Mouse (Mus musculus) kidney, postnatal 0 days (tissue): Measurements from ENCODE around the gene Zfyve9. TPM values are rescaled to one million over a fixed set of nuclear protein-coding genes. Genes with fewer than 3 reads are reported as not detected.
A peak's percentile ranks its signal among the peaks of the same experiment; 100 is the strongest.

Source experiments
- ATAC-seq: fragments of 200-750 bp; cut with Nextera tagmentation; replicated peaks from 2 replicates; pipeline ENCODE4 v1.8.0; 2017; ENCODE audit warnings: low read depth, moderate number of reproducible peaks, moderate TSS enrichment, moderate library complexity; ENCODE audit not compliant: low FRiP score
- DNase-seq: peaks from one replicate; pipeline ENCODE4 v3.0.0-alpha.2; 2016; ENCODE audit warnings: low spot score
- H3K27ac ChIP-seq: fragments of 300-500 bp; sonication (generic); 2 replicates; pipeline ENCODE4 v1.5.1; 2014; ENCODE audit warnings: mild to moderate bottlenecking
- H3K27me3 ChIP-seq: fragments of 300-500 bp; sonication (generic); 2 replicates; pipeline ENCODE4 v1.6.1; 2014; ENCODE audit warnings: low read length, mixed read lengths; ENCODE audit not compliant: insufficient read depth
- H3K36me3 ChIP-seq: fragments of 300-500 bp; sonication (generic); 2 replicates; pipeline ENCODE4 v1.6.1; 2014; ENCODE audit warnings: low read length, mixed read lengths; ENCODE audit not compliant: insufficient read depth
- H3K4me1 ChIP-seq: fragments of 300-500 bp; sonication (generic); replicated peaks from 2 replicates; pipeline ENCODE4 v1.6.1; 2014; ENCODE audit warnings: antibody characterized with exemption, low read length, mixed read lengths; ENCODE audit not compliant: insufficient read depth
- H3K4me2 ChIP-seq: fragments of 300-500 bp; sonication (generic); 2 replicates; pipeline ENCODE4 v1.6.1; 2014; ENCODE audit warnings: mild to moderate bottlenecking, low read length, moderate library complexity, mixed read lengths
- H3K4me3 ChIP-seq: fragments of 300-500 bp; sonication (generic); replicated peaks from 2 replicates; pipeline ENCODE4 v1.5.1; 2014; ENCODE audit warnings: low read depth, low read length
- H3K9ac ChIP-seq: fragments of 300-500 bp; sonication (generic); 2 replicates; pipeline ENCODE4 v1.6.1; 2014; ENCODE audit warnings: low read depth, low read length
- H3K9me3 ChIP-seq: fragments of 300-500 bp; sonication (generic); replicated peaks from 2 replicates; pipeline ENCODE4 v1.6.1; 2016; ENCODE audit warnings: low read length, inconsistent platforms, mixed read lengths
- CTCF ChIP-seq: IDR thresholded peaks from 2 replicates; pipeline ENCODE4 v1.5.1; 2016; ENCODE audit warnings: antibody characterized with exemption, low read depth, mild to moderate bottlenecking, moderate library complexity
- whole genome bisulfite sequencing: fragments of 180-500 bp; shearing (Covaris S2); extraction: QIAGEN DNeasy Blood & Tissue Kit; methylation state at CpG from one replicate; pipeline ENCODE4 v1.1.7; 2014; 5-methylcytosine and 5-hydroxymethylcytosine counted together
- polyA plus RNA-seq: library from polyadenylated mRNA; unstranded; fragments of >200 nt; fragmentation: Nextera tagmentation; extraction: Ambion mirVana; gene quantifications from 2 replicates; pipeline ENCODE4 v1.2.1, GENCODE M21; 2015

Gene Zfyve9
- polyA plus RNA-seq, 1 experiment from 2014 or later: 3.8 TPM

DNA sequence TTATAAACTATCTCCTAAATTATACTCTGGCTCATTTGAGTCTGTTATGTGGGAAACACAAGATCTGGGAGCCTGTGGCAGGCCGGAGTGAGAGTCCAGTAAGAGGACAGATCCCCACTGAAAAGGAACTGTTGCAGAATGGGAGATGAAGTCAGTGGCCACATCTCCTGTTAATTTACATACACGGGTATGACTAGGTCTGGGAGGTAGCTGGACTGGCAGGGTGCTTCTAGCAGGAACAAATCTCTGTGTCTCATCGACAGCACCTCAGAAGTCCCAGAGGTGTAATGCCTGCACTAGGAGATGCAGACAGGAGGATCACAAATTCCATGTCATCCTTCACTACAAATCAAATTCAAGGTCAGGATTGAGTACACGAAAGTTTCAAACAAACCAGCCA lies 162.0 kb downstream of the Zfyve9 start:
- H3K36me3 ChIP-seq: 0 out of 2 replicates have a peak, but pooled peaks cover 3% of the 10 kb centered on the region
- H3K4me1 ChIP-seq: peaks cover 6% of the 10 kb centered on the region; the same call in 1 of the 2 replicates
- peak overlapping the region; percentile 81; the same call in 1 of the 2 replicates for H3K4me3 ChIP-seq
- DNase-seq (no peak), ATAC-seq (no peak)
- no peaks in the 10 kb centered on the region for H3K27me3 ChIP-seq
- H3K9me3 ChIP-seq: no peaks in the 10 kb centered on the region
- peak overlapping the region; percentile 92 for H3K27ac ChIP-seq
- 64% methylated on average over 4 of the region's 4 CpGs for WGBS
- H3K4me2 ChIP-seq: peak overlapping the region; percentile 89
- TF ChIP-seq CTCF: no peak
- peak overlapping the region; percentile 89; the same call in 1 of the 2 replicates for H3K9ac ChIP-seq

DNA sequence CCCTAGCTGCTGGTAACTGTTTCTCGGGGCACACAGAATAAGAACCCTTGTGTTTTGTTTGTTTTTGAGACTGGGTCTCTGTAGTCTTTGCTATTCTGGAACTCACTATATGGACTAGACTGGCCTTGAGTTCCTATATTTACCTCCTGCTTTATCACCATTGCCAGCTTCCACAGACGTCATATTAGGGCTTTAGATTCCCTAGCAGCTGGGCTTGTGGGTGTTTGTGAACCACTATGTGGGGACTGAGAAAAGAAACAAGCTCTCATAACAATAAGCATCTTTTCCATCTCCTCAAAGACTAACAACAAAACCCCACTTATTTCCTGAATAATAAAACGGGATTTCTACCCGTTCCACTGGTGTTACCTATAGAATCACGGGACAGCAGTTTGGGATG lies 169.7 kb downstream of the Zfyve9 start:
- 88% methylated on average over 5 of the region's 5 CpGs for WGBS
- TF ChIP-seq CTCF: no peak
- H3K27ac ChIP-seq: no peak overlapping the region
- H3K4me1 ChIP-seq: no peaks in the 10 kb centered on the region
- H3K9me3 ChIP-seq: no peaks in the 10 kb centered on the region
- H3K27me3 ChIP-seq: no peaks in the 10 kb centered on the region
- no peak overlapping the region for H3K9ac ChIP-seq
- ATAC-seq (no peak), DNase-seq (no peak)
- H3K4me2 ChIP-seq: no peak overlapping the region
- 0 out of 2 replicates have a peak, but pooled peaks cover 3% of the 10 kb centered on the region for H3K36me3 ChIP-seq
- H3K4me3 ChIP-seq: no peak overlapping the region

DNA sequence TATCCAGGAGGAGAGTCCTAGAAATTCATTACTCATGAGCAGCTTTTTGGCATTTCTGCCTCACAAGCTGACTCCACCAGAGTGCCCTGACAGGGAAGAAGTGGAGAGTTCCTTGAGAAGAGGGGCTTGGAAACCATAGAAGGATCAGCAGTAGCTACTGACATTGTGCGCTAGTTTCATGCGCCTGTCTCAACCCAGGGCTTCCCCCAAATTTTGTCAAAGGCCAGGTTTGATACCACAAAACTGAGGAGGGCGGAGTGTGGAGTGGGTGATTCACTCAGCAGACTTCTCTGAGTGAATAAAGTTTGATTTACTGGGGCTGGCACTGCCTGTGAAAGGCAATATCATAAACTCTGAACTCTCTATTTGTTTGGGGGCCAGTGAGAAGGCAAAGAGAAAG lies 171.9 kb downstream of the Zfyve9 start:
- H3K4me1 ChIP-seq: no peaks in the 10 kb centered on the region

DNA sequence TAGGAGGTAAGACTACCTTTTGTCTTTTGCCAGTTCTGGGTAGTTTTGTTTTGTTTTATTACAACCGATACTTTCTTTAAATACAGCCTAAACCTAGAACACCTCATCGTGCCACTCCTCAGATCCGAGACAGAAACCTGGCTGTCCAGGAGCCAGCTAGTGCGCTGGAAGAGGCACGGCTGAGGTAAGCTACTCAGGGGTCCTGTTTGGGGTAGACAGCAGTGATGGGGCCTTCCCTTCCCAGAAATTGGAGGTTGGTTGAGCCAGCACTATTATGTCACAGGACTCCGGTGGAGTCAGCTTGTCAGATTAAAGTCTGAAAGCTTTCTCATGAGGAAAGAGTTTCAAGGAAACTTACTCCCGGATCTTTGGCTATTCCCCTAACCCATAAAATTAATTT lies 178.7 kb downstream of the Zfyve9 start:
- WGBS: 95% methylated on average over 7 of the region's 7 CpGs
- H3K4me3 ChIP-seq: no peak overlapping the region
- no peak overlapping the region for H3K9ac ChIP-seq
- DNase-seq (no peak), ATAC-seq (no peak)
- H3K4me2 ChIP-seq: no peak overlapping the region
- no peaks in the 10 kb centered on the region for H3K4me1 ChIP-seq
- no peaks in the 10 kb centered on the region for H3K27me3 ChIP-seq
- H3K36me3 ChIP-seq: 0 out of 2 replicates have a peak, but pooled peaks cover 20% of the 10 kb centered on the region
- no peaks in the 10 kb centered on the region for H3K9me3 ChIP-seq
- H3K27ac ChIP-seq: no peak overlapping the region
- no peak for TF ChIP-seq CTCF

More for the DNA sequence above, 171.9 kb downstream of the Zfyve9 start:
- no peak overlapping the region for H3K4me3 ChIP-seq
- no peaks in the 10 kb centered on the region for H3K9me3 ChIP-seq
- DNase-seq (no peak), ATAC-seq (no peak)
- no peak overlapping the region for H3K9ac ChIP-seq
- TF ChIP-seq CTCF: no peak
- no peaks in the 10 kb centered on the region for H3K27me3 ChIP-seq
- WGBS: 79% methylated on average over 3 of the region's 3 CpGs
- 0 out of 2 replicates have a peak, but pooled peaks cover 16% of the 10 kb centered on the region for H3K36me3 ChIP-seq
- H3K27ac ChIP-seq: no peak overlapping the region
- no peak overlapping the region for H3K4me2 ChIP-seq

DNA sequence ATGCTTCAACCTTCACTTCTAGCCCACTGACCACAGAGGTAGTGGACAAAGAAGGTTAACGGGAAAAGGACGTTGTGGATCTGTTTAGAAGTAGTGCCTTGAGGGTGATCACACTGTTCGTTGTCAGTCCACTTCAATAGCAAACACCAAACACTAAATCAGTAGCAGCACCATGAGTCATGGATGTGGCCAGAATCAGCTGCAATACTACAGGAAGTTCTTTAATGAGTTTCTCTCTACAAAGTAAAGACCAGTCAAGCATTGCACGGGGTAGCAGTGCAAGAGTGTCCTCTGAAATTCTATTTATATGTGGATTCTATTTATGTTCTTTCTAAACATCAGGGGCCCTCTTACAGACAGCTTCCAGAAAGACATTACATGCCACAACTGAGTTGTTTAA lies 182.3 kb downstream of the Zfyve9 start:
- H3K9me3 ChIP-seq: no peaks in the 10 kb centered on the region
- no peaks in the 10 kb centered on the region for H3K4me1 ChIP-seq
- no peak overlapping the region for H3K9ac ChIP-seq
- no peak for ATAC-seq
- 76% methylated on average over 4 of the region's 4 CpGs for WGBS
- no peaks in the 10 kb centered on the region for H3K27me3 ChIP-seq
- no peak overlapping the region for H3K4me2 ChIP-seq
- H3K36me3 ChIP-seq: 0 out of 2 replicates have a peak, but pooled peaks cover 2% of the 10 kb centered on the region
- no peak overlapping the region for H3K4me3 ChIP-seq
- DNase-seq: no peak
- TF ChIP-seq CTCF: no peak
- H3K27ac ChIP-seq: no peak overlapping the region

DNA sequence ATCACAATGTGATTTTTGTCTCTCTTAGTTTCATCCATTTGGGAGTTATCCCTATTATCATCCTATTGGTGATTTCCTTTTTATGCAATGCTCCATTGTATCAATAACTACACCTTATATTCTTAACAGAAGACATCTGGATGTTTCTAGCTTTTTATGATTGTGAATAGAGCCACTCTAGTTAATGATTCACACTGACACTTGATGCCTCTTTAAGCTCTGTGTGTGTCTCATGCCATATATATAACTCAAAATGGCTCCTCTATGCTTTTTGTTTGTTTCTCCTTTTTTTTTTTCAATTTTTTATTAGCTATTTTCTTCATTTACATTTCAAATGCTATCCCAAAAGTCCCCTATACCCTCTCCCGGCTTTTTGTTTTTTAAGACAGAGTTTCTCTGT lies 184.8 kb downstream of the Zfyve9 start:
- DNase-seq: no peak
- 89% methylated on average over 1 of the region's 1 CpGs for WGBS
- ATAC-seq: no peak

DNA sequence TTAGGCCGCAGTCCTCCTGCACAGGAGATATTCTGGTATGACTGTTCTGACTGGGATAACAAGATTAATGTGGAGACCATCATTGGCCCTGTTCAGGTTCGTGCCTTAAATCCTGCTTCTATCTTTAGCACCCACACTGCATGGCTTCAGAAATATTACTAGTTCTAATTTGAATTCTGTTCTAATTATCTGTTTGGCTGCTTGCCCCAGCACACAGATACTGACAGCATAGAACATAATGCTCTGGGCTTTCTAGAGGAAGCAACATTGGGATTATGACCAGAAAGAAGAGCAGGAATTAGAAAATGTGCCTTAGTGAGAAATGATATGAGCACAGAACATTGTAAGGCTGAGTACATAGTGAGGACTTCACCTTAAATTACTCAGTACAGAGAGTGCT lies 187.2 kb downstream of the Zfyve9 start:
- TF ChIP-seq CTCF: no peak
- WGBS: 96% methylated on average over 2 of the region's 2 CpGs
- H3K27me3 ChIP-seq: no peaks in the 10 kb centered on the region
- H3K9me3 ChIP-seq: no peaks in the 10 kb centered on the region
- H3K4me1 ChIP-seq: no peaks in the 10 kb centered on the region
- H3K27ac ChIP-seq: no peak overlapping the region
- no peak for ATAC-seq
- DNase-seq: no peak
- no peak overlapping the region for H3K9ac ChIP-seq
- H3K4me2 ChIP-seq: no peak overlapping the region
- H3K4me3 ChIP-seq: no peak overlapping the region
- H3K36me3 ChIP-seq: no peaks in the 10 kb centered on the region

More for the DNA sequence above, 184.8 kb downstream of the Zfyve9 start:
- Histone ChIP-seq H3K9ac (no peak overlapping the region), H3K36me3 (no peaks in the 10 kb centered on the region), H3K9me3 (no peaks in the 10 kb centered on the region), H3K4me2 (no peak overlapping the region), H3K4me3 (no peak overlapping the region), H3K27ac (no peak overlapping the region), H3K4me1 (no peaks in the 10 kb centered on the region), H3K27me3 (no peaks in the 10 kb centered on the region)
- no peak for TF ChIP-seq CTCF

Other genes starting within 250 kb of the Zfyve9 start
- 66.6 and 68.2 TPM in 2 replicates for gene Prpf38a, start 201.5 kb downstream of the Zfyve9 start, polyA plus RNA-seq
- 4.6 and 4.9 TPM in 2 replicates for gene Orc1, start 201.4 kb downstream of the Zfyve9 start, polyA plus RNA-seq
- 28.7 and 29.8 TPM in 2 replicates for gene Cc2d1b, start 160.9 kb downstream of the Zfyve9 start, polyA plus RNA-seq
- gene 3110021N24Rik, start 61.1 kb downstream of the Zfyve9 start, polyA plus RNA-seq: 1.1 and 1.6 TPM in 2 replicates
- 169 and 174 TPM in 2 replicates for gene Btf3l4, start 52.8 kb upstream of the Zfyve9 start, polyA plus RNA-seq
- gene Txndc12, start 53.8 kb upstream of the Zfyve9 start, polyA plus RNA-seq: 94.0 and 98.3 TPM in 2 replicates
- 52.2 and 53.5 TPM in 2 replicates for gene Kti12, start 67.0 kb upstream of the Zfyve9 start, polyA plus RNA-seq
- gene A730015C16Rik, start 67.8 kb upstream of the Zfyve9 start, polyA plus RNA-seq: 1.8 and 2.4 TPM in 2 replicates
- gene Rab3b, start 98.3 kb upstream of the Zfyve9 start, polyA plus RNA-seq: 34.0 and 36.1 TPM in 2 replicates
- gene Nrd1, start 219.9 kb upstream of the Zfyve9 start, polyA plus RNA-seq: 43.5 and 45.1 TPM in 2 replicates